Mouse (Mus musculus) stomach, postnatal 0 days (tissue): Measurements from ENCODE around the gene Sync. TPM values are rescaled to one million over a fixed set of nuclear protein-coding genes. Genes with fewer than 3 reads are reported as not detected.

Source experiments
- ATAC-seq: fragments of 200-750 bp; cut with Nextera tagmentation; 2 replicates; pipeline ENCODE4 v1.8.0; 2017; ENCODE audit not compliant: low FRiP score, low TSS enrichment
- DNase-seq: peaks from one replicate; pipeline ENCODE4 v3.0.0-alpha.2; 2016; ENCODE audit warnings: low spot score
- H3K27ac ChIP-seq: fragments of 300-500 bp; sonication (generic); replicated peaks from 2 replicates; pipeline ENCODE4 v1.5.1; 2014; ENCODE audit warnings: mild to moderate bottlenecking, control low read depth
- H3K27me3 ChIP-seq: fragments of 300-500 bp; sonication (generic); 2 replicates; pipeline ENCODE4 v1.6.1; 2014; ENCODE audit warnings: low read length; ENCODE audit not compliant: control insufficient read depth, insufficient read depth
- H3K36me3 ChIP-seq: fragments of 300-500 bp; sonication (generic); 2 replicates; pipeline ENCODE4 v1.6.1; 2014; ENCODE audit warnings: low read length, mixed read lengths; ENCODE audit not compliant: control insufficient read depth, insufficient read depth
- H3K4me1 ChIP-seq: fragments of 300-500 bp; sonication (generic); replicated peaks from 2 replicates; pipeline ENCODE4 v1.6.1; 2014; ENCODE audit warnings: antibody characterized with exemption; ENCODE audit not compliant: control insufficient read depth, insufficient read depth
- H3K4me2 ChIP-seq: fragments of 300-500 bp; sonication (generic); replicated peaks from 2 replicates; pipeline ENCODE4 v1.6.1; 2014; ENCODE audit warnings: low read depth, mild to moderate bottlenecking, control low read depth, moderate library complexity
- H3K4me3 ChIP-seq: fragments of 300-500 bp; sonication (generic); 2 replicates; pipeline ENCODE4 v1.5.1; 2014; ENCODE audit warnings: low read depth, low read length, control low read depth
- H3K9ac ChIP-seq: fragments of 300-500 bp; sonication (generic); 2 replicates; pipeline ENCODE4 v1.6.1; 2014; ENCODE audit warnings: mild to moderate bottlenecking, low read length, control low read depth, mixed read lengths
- H3K9me3 ChIP-seq: fragments of 300-500 bp; sonication (generic); 2 replicates; pipeline ENCODE4 v1.6.1; 2016; ENCODE audit warnings: low read length; ENCODE audit not compliant: control insufficient read depth
- CTCF ChIP-seq: IDR thresholded peaks from 2 replicates; pipeline ENCODE4 v1.5.1; 2016; ENCODE audit warnings: antibody characterized with exemption, low read depth, mild to moderate bottlenecking, moderate library complexity
- EP300 ChIP-seq: optimal IDR thresholded peaks from 2 replicates; pipeline ENCODE3; 2016; ENCODE audit warnings: antibody characterized with exemption
- WGBS: fragments of 180-500 bp; shearing (Covaris S2); extraction: QIAGEN DNeasy Blood & Tissue Kit; methylation state at CpG from one replicate; pipeline ENCODE4 v1.1.7; 2014; 5-methylcytosine and 5-hydroxymethylcytosine counted together
- microRNA-seq: library from miRNA; unstranded; fragments of <30 nt; microRNA quantifications from one replicate; pipeline ENCODE4, GENCODE M21; 2016
- polyA plus RNA-seq: library from polyadenylated mRNA; unstranded; fragments of >200 nt; fragmentation: Nextera tagmentation; extraction: Ambion mirVana; gene quantifications from 2 replicates; pipeline ENCODE4 v1.2.1, GENCODE M21; 2015

Sync gene
- polyA plus RNA-seq, 1 experiment from 2014 or later: 3.2 TPM

DNA sequence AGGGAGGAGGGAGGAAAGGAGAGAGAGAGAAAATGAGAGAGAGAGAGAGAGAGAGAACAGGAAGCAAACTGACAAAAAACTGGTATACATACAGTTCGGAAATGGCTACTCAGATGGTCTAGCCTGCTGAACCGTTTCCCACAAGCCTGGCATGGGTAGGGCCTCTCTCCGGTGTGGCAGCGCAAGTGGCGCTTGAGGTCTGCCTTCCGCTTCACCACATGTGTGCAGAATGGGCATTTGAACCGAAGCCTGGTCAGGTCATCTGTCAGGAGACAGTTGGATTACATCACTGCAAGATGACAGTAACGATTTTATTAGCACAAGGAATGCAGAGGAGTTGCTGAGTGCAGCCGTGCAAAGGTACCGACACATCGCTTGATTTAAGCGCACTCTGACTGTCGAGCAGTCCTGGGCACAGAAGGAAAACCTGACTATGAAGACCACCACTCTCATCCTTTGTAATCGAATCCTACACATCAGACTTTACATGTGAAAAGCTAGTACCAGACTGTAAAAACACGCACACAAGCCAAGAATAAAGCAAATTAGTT is 70.3 kb downstream of the Sync start:
- DNase-seq (no peak), ATAC-seq (no peak)
- WGBS: 77% methylated on average over 15 of the region's 15 CpGs
- Histone ChIP-seq H3K4me1 (no peaks in the 10 kb centered on the region), H3K4me3 (no peak overlapping the region), H3K27me3 (no peaks in the 10 kb centered on the region), H3K36me3 (peaks cover 19% of the 10 kb centered on the region), H3K4me2 (no peak overlapping the region), H3K9ac (no peak overlapping the region), H3K9me3 (no peaks in the 10 kb centered on the region), H3K27ac (no peak overlapping the region)
- TF ChIP-seq CTCF (no peak), EP300 (no peak)

Small RNA genes within 50 kb of the gene (microRNA-seq; reads per million reads assigned to microRNA genes)
- gene Gm22994: not detected

Other genes starting within 250 kb of the Sync start
- 7.0 and 7.6 TPM in 2 replicates for gene Rnf19b, start 229.3 kb upstream of the Sync start, polyA plus RNA-seq
- 106 and 115 TPM in 2 replicates for gene Tmem54, start 182.1 kb upstream of the Sync start, polyA plus RNA-seq
- gene Hpca, start 165.6 kb upstream of the Sync start, polyA plus RNA-seq: 0.91 and 0.99 TPM in 2 replicates
- gene Fndc5, start 150.6 kb upstream of the Sync start, polyA plus RNA-seq: 2.0 and 2.4 TPM in 2 replicates
- 3.7 and 4.5 TPM in 2 replicates for gene S100pbp, start 97.9 kb upstream of the Sync start, polyA plus RNA-seq
- 41.3 and 44.2 TPM in 2 replicates for gene Yars, start 97.9 kb upstream of the Sync start, polyA plus RNA-seq
- 9.6 and 10.3 TPM in 2 replicates for gene C77080, start 26.2 kb upstream of the Sync start, polyA plus RNA-seq
- gene Rbbp4, start 47.8 kb downstream of the Sync start, polyA plus RNA-seq: 149 and 153 TPM in 2 replicates
- 41.7 and 42.5 TPM in 2 replicates for gene Zbtb8os, start 48.1 kb downstream of the Sync start, polyA plus RNA-seq
- 12.2 and 13.0 TPM in 2 replicates for gene Zbtb8a, start 90.5 kb downstream of the Sync start, polyA plus RNA-seq
- gene Zbtb8b, start 153.2 kb downstream of the Sync start, polyA plus RNA-seq: 0.68 and 0.72 TPM in 2 replicates
- 16.7 and 17.9 TPM in 2 replicates for gene Bsdc1, start 174.0 kb downstream of the Sync start, polyA plus RNA-seq
- 0.07 TPM in 1 of 2 replicates, not detected in the other for gene Tssk3, start 203.4 kb downstream of the Sync start, polyA plus RNA-seq
- 0.36 and 0.44 TPM in 2 replicates for gene Fam229a, start 203.6 kb downstream of the Sync start, polyA plus RNA-seq
- 153 and 174 TPM in 2 replicates for gene Marcksl1, start 226.0 kb downstream of the Sync start, polyA plus RNA-seq